Mouse (Mus musculus): Measurements from ENCODE around the gene Ube2f. TPM values are rescaled to one million over a fixed set of nuclear protein-coding genes. Genes with fewer than 3 reads are reported as not detected.

Gene Ube2f
- polyA plus RNA-seq (2012; rRNA removed): 44.9 and 57.9 TPM in 2 replicates
- 63.2 and 65.7 TPM in 2 replicates for polyA plus RNA-seq (2014; fragmentation: Nextera tagmentation; extraction: Ambion mirVana)

- ATAC-seq (ENCODE audit: low FRiP score, low read depth) (peak; percentile 99), DNase-seq (ENCODE audit: low spot score) (peak; percentile 99)
- peak within 1 kb of the TSS; percentile 94 for H3K9ac ChIP-seq (ENCODE audit: low read depth, low read length, severe bottlenecking)
- TF ChIP-seq POLR2A (IDR thresholded peaks at IDR 0.05; ENCODE audit: borderline replicate concordance, extremely low read depth, insufficient read depth, insufficient read length): peak; percentile 91
- under 1% methylated on average over 43 of the region's 43 CpGs for WGBS
- H3K4me3 ChIP-seq (replicated peaks; ENCODE audit: low read length): peak within 1 kb of the TSS; percentile 92
- H3K4me1 ChIP-seq (ENCODE audit: control insufficient read depth, insufficient read depth, low read length): peaks cover 13% of the 10 kb centered on the region
- no peaks in the 10 kb centered on the region for H3K9me3 ChIP-seq (ENCODE audit: control insufficient read depth, low read length)
- H3K27ac ChIP-seq (replicated peaks; ENCODE audit: low read depth, low read length): peak within 1 kb of the TSS; percentile 74
- peaks cover 5% of the 10 kb centered on the region; the same call in 1 of the 2 replicates for H3K36me3 ChIP-seq (ENCODE audit: control insufficient read depth, insufficient read depth, low read length)
- H3K4me2 ChIP-seq (replicated peaks; ENCODE audit: low read depth, low read length, severe bottlenecking): peak within 1 kb of the TSS; percentile 76
- no peaks in the 10 kb centered on the region for H3K27me3 ChIP-seq (ENCODE audit: control insufficient read depth, insufficient read depth, low read length)
Measured at GRCm38 (mm10) chr1:91249564-91250414, at the start of gene Ube2f. Ube2f (plus strand) TSS chr1:91250304.

- no peak overlapping the region for H3K4me2 ChIP-seq (replicated peaks; ENCODE audit: low read depth, low read length, severe bottlenecking)
- H3K9me3 ChIP-seq (ENCODE audit: control insufficient read depth, low read length): no peaks in the 10 kb centered on the region
- no peaks in the 10 kb centered on the region for H3K4me1 ChIP-seq (ENCODE audit: control insufficient read depth, insufficient read depth, low read length)
- no peak overlapping the region for H3K9ac ChIP-seq (ENCODE audit: low read depth, low read length, severe bottlenecking)
- H3K27ac ChIP-seq (replicated peaks; ENCODE audit: low read depth, low read length): no peak overlapping the region
- ATAC-seq (ENCODE audit: low FRiP score, low read depth) (no peak), DNase-seq (ENCODE audit: low spot score) (no peak)
- H3K36me3 ChIP-seq (ENCODE audit: control insufficient read depth, insufficient read depth, low read length): no peaks in the 10 kb centered on the region
- no peak for TF ChIP-seq POLR2A (IDR thresholded peaks at IDR 0.05; ENCODE audit: borderline replicate concordance, extremely low read depth, insufficient read depth, insufficient read length)
- H3K4me3 ChIP-seq (replicated peaks; ENCODE audit: low read length): no peak overlapping the region
- no peaks in the 10 kb centered on the region for H3K27me3 ChIP-seq (ENCODE audit: control insufficient read depth, insufficient read depth, low read length)
- WGBS: 33% methylated on average over 3 of the region's 3 CpGs
Measured at GRCm38 (mm10) chr1:91201122-91201521, 49.0 kb upstream of the Ube2f start.

DNA sequence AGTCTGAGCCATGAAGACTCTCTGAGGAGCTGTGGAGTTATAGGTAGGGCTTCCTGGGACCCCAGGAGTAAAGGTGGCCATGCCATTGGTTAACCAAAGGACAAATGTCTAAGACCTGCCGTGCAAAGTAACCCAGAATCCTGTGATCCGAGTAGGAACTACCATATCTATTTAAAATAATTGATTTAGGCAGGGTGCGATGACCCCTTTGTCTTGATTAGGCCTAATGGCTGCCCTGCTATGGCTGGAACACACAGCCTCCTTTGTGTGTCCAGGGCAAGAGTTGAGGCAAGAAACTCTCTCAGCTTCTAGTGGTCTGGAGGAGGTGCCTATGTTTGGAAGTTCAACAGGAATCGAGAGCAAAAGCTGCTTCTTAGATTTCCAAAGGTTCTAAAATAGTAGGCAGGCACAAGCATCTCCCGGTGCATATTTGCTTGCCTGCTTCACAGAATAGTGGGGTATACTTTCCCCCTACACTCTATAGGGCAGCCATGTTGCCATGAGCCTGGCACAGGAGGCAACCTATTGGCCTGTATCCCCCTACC is 45.8 kb upstream of the Ube2f start:
- H3K36me3 ChIP-seq (ENCODE audit: control insufficient read depth, insufficient read depth, low read length): no peaks in the 10 kb centered on the region
- no peak for ATAC-seq (ENCODE audit: low FRiP score, low read depth)
- H3K4me1 ChIP-seq (ENCODE audit: control insufficient read depth, insufficient read depth, low read length): no peaks in the 10 kb centered on the region
- DNase-seq (ENCODE audit: low spot score): no peak
- H3K4me3 ChIP-seq (replicated peaks; ENCODE audit: low read length): no peak overlapping the region
- no peaks in the 10 kb centered on the region for H3K27me3 ChIP-seq (ENCODE audit: control insufficient read depth, insufficient read depth, low read length)
- no peak for TF ChIP-seq POLR2A (IDR thresholded peaks at IDR 0.05; ENCODE audit: borderline replicate concordance, extremely low read depth, insufficient read depth, insufficient read length)
- no peaks in the 10 kb centered on the region for H3K9me3 ChIP-seq (ENCODE audit: control insufficient read depth, low read length)
- no peak overlapping the region for H3K4me2 ChIP-seq (replicated peaks; ENCODE audit: low read depth, low read length, severe bottlenecking)
- no peak overlapping the region for H3K27ac ChIP-seq (replicated peaks; ENCODE audit: low read depth, low read length)
- no peak overlapping the region for H3K9ac ChIP-seq (ENCODE audit: low read depth, low read length, severe bottlenecking)
- WGBS: 89% methylated on average over 5 of the region's 5 CpGs

GRCm38 (mm10) chr1:91205651-91206050 is 44.5 kb upstream of the Ube2f start:
- Histone ChIP-seq H3K9ac (ENCODE audit: low read depth, low read length, severe bottlenecking) (no peak overlapping the region), H3K4me1 (ENCODE audit: control insufficient read depth, insufficient read depth, low read length) (no peaks in the 10 kb centered on the region; the same call in 1 of the 2 replicates), H3K4me2 (replicated peaks; ENCODE audit: low read depth, low read length, severe bottlenecking) (no peak overlapping the region), H3K4me3 (replicated peaks; ENCODE audit: low read length) (no peak overlapping the region), H3K36me3 (ENCODE audit: control insufficient read depth, insufficient read depth, low read length) (no peaks in the 10 kb centered on the region), H3K27me3 (ENCODE audit: control insufficient read depth, insufficient read depth, low read length) (no peaks in the 10 kb centered on the region), H3K9me3 (ENCODE audit: control insufficient read depth, low read length) (no peaks in the 10 kb centered on the region), H3K27ac (replicated peaks; ENCODE audit: low read depth, low read length) (no peak overlapping the region)
- 67% methylated on average over 6 of the region's 6 CpGs for WGBS
- ATAC-seq (ENCODE audit: low FRiP score, low read depth) (no peak), DNase-seq (ENCODE audit: low spot score) (no peak)
- TF ChIP-seq POLR2A (IDR thresholded peaks at IDR 0.05; ENCODE audit: borderline replicate concordance, extremely low read depth, insufficient read depth, insufficient read length): no peak

DNA sequence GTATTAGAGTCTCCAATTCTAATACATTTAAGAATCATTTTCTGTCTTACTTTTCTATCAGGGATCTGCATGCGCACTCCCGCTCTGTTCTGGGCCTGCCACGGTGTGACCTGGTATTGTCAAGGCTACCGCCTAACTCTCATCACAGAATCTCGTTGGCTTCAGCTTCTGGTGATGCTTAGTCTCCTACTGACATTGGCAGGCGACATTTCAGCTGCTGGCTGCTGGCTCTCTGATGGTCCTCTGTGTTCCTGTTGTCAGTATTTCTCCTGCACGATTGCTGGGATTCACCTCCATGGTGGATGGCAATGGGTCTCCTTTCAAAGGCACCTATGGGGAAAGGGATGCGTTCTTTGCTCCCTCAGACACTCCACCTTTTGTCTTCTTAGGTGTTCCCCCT is 43.8 kb upstream of the Ube2f start:
- WGBS: 82% methylated on average over 8 of the region's 8 CpGs
- Histone ChIP-seq H3K27me3 (ENCODE audit: control insufficient read depth, insufficient read depth, low read length) (no peaks in the 10 kb centered on the region), H3K36me3 (ENCODE audit: control insufficient read depth, insufficient read depth, low read length) (no peaks in the 10 kb centered on the region), H3K4me1 (ENCODE audit: control insufficient read depth, insufficient read depth, low read length) (no peaks in the 10 kb centered on the region; the same call in 1 of the 2 replicates), H3K4me2 (replicated peaks; ENCODE audit: low read depth, low read length, severe bottlenecking) (no peak overlapping the region), H3K4me3 (replicated peaks; ENCODE audit: low read length) (no peak overlapping the region), H3K9ac (ENCODE audit: low read depth, low read length, severe bottlenecking) (no peak overlapping the region), H3K27ac (replicated peaks; ENCODE audit: low read depth, low read length) (no peak overlapping the region), H3K9me3 (ENCODE audit: control insufficient read depth, low read length) (no peaks in the 10 kb centered on the region)
- no peak for ATAC-seq (ENCODE audit: low FRiP score, low read depth)
- TF ChIP-seq POLR2A (IDR thresholded peaks at IDR 0.05; ENCODE audit: borderline replicate concordance, extremely low read depth, insufficient read depth, insufficient read length): no peak
- DNase-seq (ENCODE audit: low spot score): no peak

All from limb, embryonic 14.5 days (tissue).